Mouse (Mus musculus) monocyte, adult 5-6 weeks (primary cell): ENCODE data around the gene Slc13a3. TPM values are rescaled to one million over a fixed set of nuclear protein-coding genes. Genes with fewer than 3 reads are reported as not detected.

Source experiments
- ATAC-seq: fragments of 153-309, 156-312 bp; replicated peaks from 2 replicates; pipeline ENCODE4 v1.8.0; 2017; ENCODE audit warnings: mild to moderate bottlenecking; ENCODE audit not compliant: low TSS enrichment, insufficient number of reproducible peaks, severe bottlenecking, poor library complexity, low FRiP score
- total RNA-seq: library from RNA; stranded (forward); fragments of 200-1000, 200-491, 200-594 nt; gene quantifications from 3 replicates; pipeline ENCODE4 v1.2.3, GENCODE M21; 2017

Gene Slc13a3
- total RNA-seq, 1 experiment from 2014 or later: not detected

- no peak for ATAC-seq
Measured at GRCm38 (mm10) chr2:165485826-165486225, 12.8 kb upstream of the Slc13a3 start.

- ATAC-seq: no peak
Measured at GRCm38 (mm10) chr2:165484152-165484551, 11.1 kb upstream of the Slc13a3 start.

- ATAC-seq: no peak
Measured at GRCm38 (mm10) chr2:165482003-165482402, 9.0 kb upstream of the Slc13a3 start.

GRCm38 (mm10) chr2:165475850-165476249, 2.8 kb upstream of the Slc13a3 start:
- ATAC-seq: no peak

- no peak for ATAC-seq
Measured at GRCm38 (mm10) chr2:165475412-165475811, 2.4 kb upstream of the Slc13a3 start.

GRCm38 (mm10) chr2:165471943-165472342, 1.1 kb downstream of the Slc13a3 start:
- no peak for ATAC-seq

- ATAC-seq: peak; percentile 64; the same call in 1 of the 2 replicates
Measured at GRCm38 (mm10) chr2:165470167-165470566, 2.9 kb downstream of the Slc13a3 start.

- ATAC-seq: no peak
Measured at GRCm38 (mm10) chr2:165467824-165468452, 5.1 kb downstream of the Slc13a3 start.

GRCm38 (mm10) chr2:165459663-165460062, 13.4 kb downstream of the Slc13a3 start:
- ATAC-seq: no peak

GRCm38 (mm10) chr2:165458189-165458588, 14.8 kb downstream of the Slc13a3 start:
- no peak for ATAC-seq

- no peak for ATAC-seq
Measured at GRCm38 (mm10) chr2:165456710-165457109, 16.3 kb downstream of the Slc13a3 start.

GRCm38 (mm10) chr2:165452730-165453693, 20.0 kb downstream of the Slc13a3 start:
- peak; percentile 66 for ATAC-seq

- peak; percentile 38 for ATAC-seq
Measured at GRCm38 (mm10) chr2:165448475-165448874, 24.6 kb downstream of the Slc13a3 start.

- ATAC-seq: peak; percentile 44
Measured at GRCm38 (mm10) chr2:165444861-165445260, 28.2 kb downstream of the Slc13a3 start.

- ATAC-seq: no peak
Measured at GRCm38 (mm10) chr2:165442981-165443380, 30.0 kb downstream of the Slc13a3 start.

GRCm38 (mm10) chr2:165441613-165442012, 31.4 kb downstream of the Slc13a3 start:
- no peak for ATAC-seq

GRCm38 (mm10) chr2:165439613-165440012, 33.4 kb downstream of the Slc13a3 start:
- no peak for ATAC-seq

- no peak for ATAC-seq
Measured at GRCm38 (mm10) chr2:165438881-165439280, 34.1 kb downstream of the Slc13a3 start.

- no peak for ATAC-seq
Measured at GRCm38 (mm10) chr2:165428694-165429093, 44.3 kb downstream of the Slc13a3 start.

GRCm38 (mm10) chr2:165420195-165420594, 52.8 kb downstream of the Slc13a3 start:
- ATAC-seq: no peak
